Mouse (Mus musculus): ENCODE measurements around the gene Srgap3.

Gene Srgap3

GRCm38 (mm10) chr6:112950205-112951110 lies 3.4 kb upstream of the Srgap3 start:
- DNase-seq (ENCODE audit: low read depth, low spot score): no peak

- DNase-seq (ENCODE audit: low read depth, low spot score): no peak
Measured at GRCm38 (mm10) chr6:112949220-112949619, 2.2 kb upstream of the Srgap3 start.

DNA sequence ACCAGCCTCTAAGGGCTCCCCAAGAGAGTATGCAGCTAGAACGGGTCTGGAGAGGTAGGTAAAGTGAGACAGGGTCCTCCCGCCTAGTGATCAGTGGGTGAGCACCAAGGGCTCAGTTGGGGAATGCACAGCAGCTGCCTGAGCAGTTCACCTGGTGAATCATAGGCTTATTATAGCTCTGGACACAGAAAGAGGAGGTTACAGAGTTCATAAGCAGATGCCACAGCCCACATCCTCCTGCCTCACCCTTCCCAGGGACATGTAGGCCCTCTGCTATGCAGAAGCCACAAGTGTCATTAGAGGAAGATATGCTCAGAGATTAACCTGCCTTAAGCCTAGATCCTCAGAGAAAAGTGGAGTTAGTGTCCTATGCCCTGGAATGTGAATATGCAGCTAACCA lies 1.4 kb upstream of the Srgap3 start:
- DNase-seq (ENCODE audit: low read depth, low spot score): no peak

- DNase-seq (ENCODE audit: low read depth, low spot score): peak; percentile 30
Measured at GRCm38 (mm10) chr6:112946021-112946811, 850 bp downstream of the Srgap3 start.

DNA sequence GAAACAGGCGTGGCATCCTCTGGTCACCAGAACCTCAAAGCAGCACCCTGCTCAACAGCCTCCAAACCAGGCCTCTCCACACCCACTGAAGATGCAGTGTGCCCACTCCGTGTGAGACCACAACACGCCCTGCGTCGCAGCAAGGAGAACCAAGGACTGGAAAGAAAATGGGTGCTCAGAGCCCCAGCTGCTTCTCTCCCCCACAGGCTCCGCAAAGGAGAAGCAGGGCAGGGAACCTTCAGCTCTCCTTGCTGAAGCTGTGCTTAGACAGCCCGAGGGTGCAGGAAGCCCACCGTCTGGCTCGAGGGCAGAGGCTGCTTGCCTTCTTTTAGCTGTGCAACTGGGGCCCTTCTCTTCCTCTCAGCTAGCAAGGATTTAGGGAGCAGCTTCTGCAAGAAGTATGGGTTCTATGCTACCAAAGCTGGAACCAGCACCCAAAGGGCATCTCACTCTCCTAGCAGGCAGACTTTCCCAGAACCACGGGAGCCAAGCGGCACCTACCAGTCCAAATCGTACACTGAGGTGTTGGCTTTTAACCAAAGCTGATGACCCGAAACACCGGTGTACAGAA lies 1.8 kb downstream of the Srgap3 start:
- no peak for DNase-seq (ENCODE audit: low read depth, low spot score)

DNA sequence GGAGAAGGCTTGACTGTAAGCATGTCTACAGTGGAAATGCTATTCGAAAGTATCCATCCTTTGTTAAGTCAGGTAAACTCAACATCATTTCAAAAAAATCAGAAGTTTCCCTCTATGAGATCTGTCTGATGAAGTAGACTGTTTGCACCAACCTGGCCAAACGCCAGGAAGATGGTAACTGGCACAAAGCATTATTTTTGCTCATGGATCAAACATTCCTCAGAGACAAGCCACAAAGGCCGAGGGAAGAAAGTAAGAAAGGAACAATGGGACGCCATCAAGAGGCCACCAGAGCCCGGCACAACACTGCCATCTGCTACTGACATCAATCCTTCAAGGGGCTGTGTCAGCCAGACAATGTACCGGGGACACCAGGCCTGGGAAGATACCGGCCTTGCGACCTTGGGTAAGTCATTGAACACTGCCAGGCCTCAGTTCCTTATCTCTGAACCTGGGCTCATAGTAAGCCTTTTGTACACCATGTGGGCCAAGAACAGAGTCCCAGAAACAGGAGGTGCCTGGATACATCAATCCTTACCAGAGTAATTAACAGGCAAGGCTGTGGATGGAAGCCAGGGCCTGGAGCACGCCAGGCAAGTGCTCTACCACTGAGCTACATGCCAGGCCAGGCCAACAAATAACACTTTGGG lies 3.3 kb downstream of the Srgap3 start:
- no peak for DNase-seq (ENCODE audit: low read depth, low spot score)

- no peak for DNase-seq (ENCODE audit: low read depth, low spot score)
Measured at GRCm38 (mm10) chr6:112939281-112939680, 7.8 kb downstream of the Srgap3 start.

DNA sequence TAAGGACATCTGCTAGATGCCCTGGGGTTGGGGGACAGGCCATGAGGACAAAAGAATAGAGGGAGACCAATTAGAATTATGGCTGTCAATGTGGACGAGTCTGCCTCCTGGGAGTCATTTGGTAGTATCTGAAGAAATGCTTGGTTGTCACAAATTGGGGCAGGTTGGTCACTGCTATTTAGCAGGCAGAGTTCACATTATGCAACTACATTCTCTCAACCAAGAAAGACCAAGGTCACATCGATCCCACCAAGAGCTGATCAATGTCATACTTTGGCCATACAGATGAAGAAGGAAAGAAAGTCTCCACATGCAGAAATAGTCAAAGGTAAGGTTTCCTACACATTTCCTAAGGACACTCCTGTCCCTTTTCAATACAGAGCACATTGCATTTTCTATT lies 9.3 kb downstream of the Srgap3 start:
- no peak for DNase-seq (ENCODE audit: low read depth, low spot score)

GRCm38 (mm10) chr6:112934501-112934900 lies 12.6 kb downstream of the Srgap3 start:
- DNase-seq (ENCODE audit: low read depth, low spot score): no peak

DNA sequence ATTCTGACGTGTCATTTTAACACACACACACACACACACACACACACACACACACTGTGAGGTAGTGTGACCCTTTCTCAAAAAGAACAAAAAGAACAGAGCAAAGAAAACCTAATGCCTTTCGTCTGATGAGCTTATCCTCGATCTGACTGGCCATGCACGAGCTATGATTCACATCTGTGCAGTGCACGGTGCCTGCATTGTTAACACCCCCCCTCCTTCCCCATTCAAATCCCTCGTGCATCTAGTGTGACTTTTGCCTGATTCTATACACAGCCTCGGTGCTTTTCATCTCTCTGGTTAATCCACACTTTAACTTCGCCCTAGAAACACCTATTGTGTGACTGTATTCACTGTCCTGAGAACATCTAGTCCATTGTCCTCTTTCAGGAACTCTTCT lies 14.5 kb downstream of the Srgap3 start:
- DNase-seq (ENCODE audit: low read depth, low spot score): no peak

- peak; percentile 31 for DNase-seq (ENCODE audit: low read depth, low spot score)
Measured at GRCm38 (mm10) chr6:112930011-112930451, 17.0 kb downstream of the Srgap3 start.

GRCm38 (mm10) chr6:112929291-112929984 lies 17.6 kb downstream of the Srgap3 start:
- no peak for DNase-seq (ENCODE audit: low read depth, low spot score)

DNA sequence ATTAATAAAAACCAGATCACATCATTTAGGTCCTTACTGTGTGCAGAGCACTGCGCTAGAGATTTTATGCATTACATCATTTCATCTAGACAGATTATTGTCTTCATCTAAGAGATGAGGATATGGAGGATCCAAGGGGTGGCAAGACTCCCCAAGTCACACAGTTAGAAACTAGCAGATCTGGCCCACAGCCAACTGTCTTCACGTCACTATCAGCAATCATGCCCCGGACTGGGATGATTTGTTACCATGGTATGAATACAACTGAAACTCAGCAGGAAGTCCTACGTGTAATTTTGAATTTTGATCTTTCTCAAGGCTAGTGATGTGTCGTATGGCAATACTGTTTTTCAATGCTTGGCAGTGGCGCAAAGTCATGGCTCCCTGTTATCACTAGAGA lies 18.2 kb downstream of the Srgap3 start:
- no peak for DNase-seq (ENCODE audit: low read depth, low spot score)

GRCm38 (mm10) chr6:112927341-112927740 lies 19.7 kb downstream of the Srgap3 start:
- no peak for DNase-seq (ENCODE audit: low read depth, low spot score)

DNA sequence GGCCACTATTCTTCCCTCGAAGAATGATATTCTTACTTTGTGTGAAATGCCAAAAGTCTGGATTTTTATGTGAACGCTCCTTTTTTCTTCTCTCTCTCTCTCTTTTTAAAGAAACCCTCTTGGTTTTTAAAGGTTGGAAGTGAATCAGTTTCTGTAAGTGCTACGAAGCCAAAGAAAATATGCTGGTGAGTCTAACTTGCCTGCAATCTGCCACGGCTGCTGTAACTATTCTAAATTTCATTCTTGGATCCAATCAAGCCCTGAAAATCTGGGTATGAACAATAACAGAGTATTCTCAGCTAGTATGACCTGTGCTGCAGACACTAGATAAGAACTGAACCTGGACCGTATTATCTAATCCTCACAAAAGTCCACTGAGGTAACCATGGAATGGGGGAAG lies 21.1 kb downstream of the Srgap3 start:
- no peak for DNase-seq (ENCODE audit: low read depth, low spot score)

GRCm38 (mm10) chr6:112925234-112925975 lies 21.7 kb downstream of the Srgap3 start:
- DNase-seq (ENCODE audit: low read depth, low spot score): no peak

DNA sequence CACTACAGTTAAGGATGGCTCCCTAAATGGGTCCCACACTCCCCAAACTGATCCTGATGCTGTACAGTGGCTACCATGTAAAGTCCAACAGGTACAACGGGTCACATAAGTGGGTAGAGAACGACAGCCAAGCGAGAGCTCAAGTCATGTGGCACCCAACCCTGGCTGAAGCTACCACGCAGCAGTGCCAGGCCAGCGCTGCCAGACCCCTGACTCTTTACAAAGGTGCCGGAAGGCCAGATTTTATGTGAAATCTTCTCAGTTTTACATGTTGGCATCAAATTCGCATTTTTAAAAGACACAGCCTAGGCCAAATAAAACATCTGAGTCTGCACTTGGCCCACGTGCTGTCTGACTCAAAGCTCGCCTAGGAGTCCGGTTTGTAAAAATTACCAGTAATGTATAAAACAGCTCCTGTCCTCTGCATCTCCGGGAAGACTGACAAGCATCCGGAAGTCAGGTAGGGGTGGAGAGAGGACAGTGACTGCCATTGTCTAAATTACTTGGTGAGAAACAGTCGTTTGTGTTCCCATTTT lies 22.4 kb downstream of the Srgap3 start:
- no peak for DNase-seq (ENCODE audit: low read depth, low spot score)

GRCm38 (mm10) chr6:112920619-112921195 lies 26.4 kb downstream of the Srgap3 start:
- DNase-seq (ENCODE audit: low read depth, low spot score): no peak

DNA sequence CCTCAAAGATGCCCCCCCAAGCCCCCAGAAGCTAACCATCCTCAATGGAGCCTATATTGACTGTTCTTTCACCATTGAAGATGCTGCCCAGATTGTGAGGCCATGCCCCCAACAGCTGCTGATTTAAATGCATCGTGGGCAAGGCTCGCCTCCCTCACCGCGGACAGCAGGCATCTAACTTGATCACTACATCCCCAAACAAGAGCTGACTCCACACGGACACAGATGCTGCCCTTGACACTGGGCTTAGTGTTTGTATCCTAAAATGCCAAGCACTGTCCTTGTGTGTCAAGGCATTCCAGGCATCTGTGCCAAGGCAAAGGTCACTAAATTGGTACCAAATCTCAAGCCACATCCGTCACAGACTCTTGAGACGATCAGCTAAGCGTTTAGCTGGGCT lies 29.3 kb downstream of the Srgap3 start:
- no peak for DNase-seq (ENCODE audit: low read depth, low spot score)

- DNase-seq (ENCODE audit: low read depth, low spot score): no peak
Measured at GRCm38 (mm10) chr6:112916243-112916642, 30.8 kb downstream of the Srgap3 start.

Measured in retina, postnatal 7 days (tissue).